Mouse (Mus musculus): ENCODE measurements around the gene Gnaz. TPM values are rescaled to one million over a fixed set of nuclear protein-coding genes. Genes with fewer than 3 reads are reported as not detected.

Gnaz gene
- total and polyA plus RNA-seq, 2 experiments from 2014 or later = 0.38 to 2.1 TPM

GRCm38 (mm10) chr10:75061341-75062188 lies 94.6 kb downstream of the Gnaz start:
- no peak for DNase-seq (ENCODE audit: low spot score)
- Histone ChIP-seq H3K4me3 (ENCODE audit: low read depth, low read length) (peak overlapping the region; percentile 87), H3K4me2 (ENCODE audit: low read depth, low read length) (peak overlapping the region; percentile 97), H3K27ac (ENCODE audit: low read depth) (no peak overlapping the region), H3K9me3 (replicated peaks; ENCODE audit: control insufficient read depth, low read length) (no peaks in the 10 kb centered on the region), H3K9ac (replicated peaks; ENCODE audit: low read depth, low read length) (peak overlapping the region; percentile 65), H3K36me3 (replicated peaks; ENCODE audit: control insufficient read depth, insufficient read depth, low read length) (no peaks in the 10 kb centered on the region), H3K4me1 (ENCODE audit: control insufficient read depth, insufficient read depth) (peaks cover 27% of the 10 kb centered on the region), H3K27me3 (ENCODE audit: control insufficient read depth, insufficient read depth, low read length) (peaks cover 40% of the 10 kb centered on the region)
- no peak for ATAC-seq (ENCODE audit: insufficient read depth, low read depth)
- 5% methylated on average over 58 of the region's 71 CpGs for WGBS
- TF ChIP-seq EP300 (IDR thresholded peaks at IDR 0.05; ENCODE audit: low read depth) = no peak
- TF ChIP-seq CTCF (IDR thresholded peaks at IDR 0.05; ENCODE audit: low read depth) = no peak

- H3K4me3 ChIP-seq (ENCODE audit: low read depth, low read length) = peak overlapping the region; percentile 87
- H3K36me3 ChIP-seq (replicated peaks; ENCODE audit: control insufficient read depth, insufficient read depth, low read length) = no peaks in the 10 kb centered on the region
- WGBS = 25% methylated on average over 6 of the region's 6 CpGs
- peak overlapping the region; percentile 97 for H3K4me2 ChIP-seq (ENCODE audit: low read depth, low read length)
- peaks cover 27% of the 10 kb centered on the region for H3K4me1 ChIP-seq (ENCODE audit: control insufficient read depth, insufficient read depth)
- DNase-seq (ENCODE audit: low spot score) (peak; percentile 11), ATAC-seq (ENCODE audit: insufficient read depth, low read depth) (no peak)
- no peak overlapping the region for H3K27ac ChIP-seq (ENCODE audit: low read depth)
- H3K9me3 ChIP-seq (replicated peaks; ENCODE audit: control insufficient read depth, low read length) = no peaks in the 10 kb centered on the region
- H3K9ac ChIP-seq (replicated peaks; ENCODE audit: low read depth, low read length) = no peak overlapping the region
- peaks cover 34% of the 10 kb centered on the region for H3K27me3 ChIP-seq (ENCODE audit: control insufficient read depth, insufficient read depth, low read length)
- TF ChIP-seq EP300 (IDR thresholded peaks at IDR 0.05; ENCODE audit: low read depth) (no peak), CTCF (IDR thresholded peaks at IDR 0.05; ENCODE audit: low read depth) (no peak)
Measured at GRCm38 (mm10) chr10:75062189-75062561, 95.2 kb downstream of the Gnaz start.

- Histone ChIP-seq H3K9ac (replicated peaks; ENCODE audit: low read depth, low read length) (no peak overlapping the region), H3K27me3 (ENCODE audit: control insufficient read depth, insufficient read depth, low read length) (peaks cover 30% of the 10 kb centered on the region), H3K36me3 (replicated peaks; ENCODE audit: control insufficient read depth, insufficient read depth, low read length) (no peaks in the 10 kb centered on the region), H3K9me3 (replicated peaks; ENCODE audit: control insufficient read depth, low read length) (no peaks in the 10 kb centered on the region), H3K4me2 (ENCODE audit: low read depth, low read length) (peak overlapping the region; percentile 97), H3K4me1 (ENCODE audit: control insufficient read depth, insufficient read depth) (peaks cover 27% of the 10 kb centered on the region), H3K4me3 (ENCODE audit: low read depth, low read length) (peak overlapping the region; percentile 87; the same call in 1 of the 2 replicates), H3K27ac (ENCODE audit: low read depth) (no peak overlapping the region)
- TF ChIP-seq CTCF (IDR thresholded peaks at IDR 0.05; ENCODE audit: low read depth) (no peak), EP300 (IDR thresholded peaks at IDR 0.05; ENCODE audit: low read depth) (no peak)
- ATAC-seq (ENCODE audit: insufficient read depth, low read depth) (no peak), DNase-seq (ENCODE audit: low spot score) (no peak)
- 59% methylated on average over 6 of the region's 6 CpGs for WGBS
Measured at GRCm38 (mm10) chr10:75062621-75063020, 95.6 kb downstream of the Gnaz start.

GRCm38 (mm10) chr10:75063301-75063965 lies 96.5 kb downstream of the Gnaz start:
- Histone ChIP-seq H3K9me3 (replicated peaks; ENCODE audit: control insufficient read depth, low read length) (no peaks in the 10 kb centered on the region), H3K9ac (replicated peaks; ENCODE audit: low read depth, low read length) (no peak overlapping the region), H3K4me3 (ENCODE audit: low read depth, low read length) (no peak overlapping the region), H3K36me3 (replicated peaks; ENCODE audit: control insufficient read depth, insufficient read depth, low read length) (no peaks in the 10 kb centered on the region), H3K27me3 (ENCODE audit: control insufficient read depth, insufficient read depth, low read length) (peaks cover 22% of the 10 kb centered on the region), H3K27ac (ENCODE audit: low read depth) (no peak overlapping the region), H3K4me1 (ENCODE audit: control insufficient read depth, insufficient read depth) (peaks cover 27% of the 10 kb centered on the region), H3K4me2 (ENCODE audit: low read depth, low read length) (peak overlapping the region; percentile 27)
- 27% methylated on average over 12 of the region's 12 CpGs for WGBS
- ATAC-seq (ENCODE audit: insufficient read depth, low read depth) (no peak), DNase-seq (ENCODE audit: low spot score) (peak; percentile 12)
- no peak for TF ChIP-seq CTCF (IDR thresholded peaks at IDR 0.05; ENCODE audit: low read depth)
- TF ChIP-seq EP300 (IDR thresholded peaks at IDR 0.05; ENCODE audit: low read depth) = no peak

- Histone ChIP-seq H3K9me3 (replicated peaks; ENCODE audit: control insufficient read depth, low read length) (no peaks in the 10 kb centered on the region), H3K4me1 (ENCODE audit: control insufficient read depth, insufficient read depth) (peaks cover 20% of the 10 kb centered on the region), H3K9ac (replicated peaks; ENCODE audit: low read depth, low read length) (no peak overlapping the region), H3K27me3 (ENCODE audit: control insufficient read depth, insufficient read depth, low read length) (peaks cover 21% of the 10 kb centered on the region), H3K4me3 (ENCODE audit: low read depth, low read length) (no peak overlapping the region), H3K27ac (ENCODE audit: low read depth) (no peak overlapping the region), H3K4me2 (ENCODE audit: low read depth, low read length) (no peak overlapping the region), H3K36me3 (replicated peaks; ENCODE audit: control insufficient read depth, insufficient read depth, low read length) (no peaks in the 10 kb centered on the region)
- WGBS = 79% methylated on average over 6 of the region's 6 CpGs
- ATAC-seq (ENCODE audit: insufficient read depth, low read depth) (no peak), DNase-seq (ENCODE audit: low spot score) (no peak)
- TF ChIP-seq EP300 (IDR thresholded peaks at IDR 0.05; ENCODE audit: low read depth) (no peak), CTCF (IDR thresholded peaks at IDR 0.05; ENCODE audit: low read depth) (no peak)
Measured at GRCm38 (mm10) chr10:75065691-75066090, 98.7 kb downstream of the Gnaz start.

Other genes with a start within 250 kb of the Gnaz start
- 0.81 TPM in 1 of 2 replicates, not detected in the other for gene Rsph14, start 65.4 kb downstream of the Gnaz start, total RNA-seq (2014; rRNA removed; ENCODE audit: low replicate concordance)
- gene Rsph14, start 65.4 kb downstream of the Gnaz start, polyA plus RNA-seq (2015; fragmentation: Nextera tagmentation; extraction: Ambion mirVana) = 0.47 TPM in 1 of 2 replicates, not detected in the other
- gene Rab36, start 69.9 kb downstream of the Gnaz start, total RNA-seq (2014; rRNA removed; ENCODE audit: low replicate concordance) = 1.4 and 3.6 TPM in 2 replicates
- 1.4 and 1.5 TPM in 2 replicates for gene Rab36, start 69.9 kb downstream of the Gnaz start, polyA plus RNA-seq (2015; fragmentation: Nextera tagmentation; extraction: Ambion mirVana)
- gene Bcr, start 93.4 kb downstream of the Gnaz start, total RNA-seq (2014; rRNA removed; ENCODE audit: low replicate concordance) = 11.4 and 12.1 TPM in 2 replicates
- 9.3 and 10.2 TPM in 2 replicates for gene Bcr, start 93.4 kb downstream of the Gnaz start, polyA plus RNA-seq (2015; fragmentation: Nextera tagmentation; extraction: Ambion mirVana)
- gene Specc1l, start 244.9 kb downstream of the Gnaz start, total RNA-seq (2014; rRNA removed; ENCODE audit: low replicate concordance) = 23.4 and 28.5 TPM in 2 replicates
- gene Specc1l, start 244.9 kb downstream of the Gnaz start, polyA plus RNA-seq (2015; fragmentation: Nextera tagmentation; extraction: Ambion mirVana) = 11.4 and 13.3 TPM in 2 replicates